Mouse (Mus musculus) adrenal gland, postnatal 36 days (tissue): ENCODE measurements around the gene Pkn1. TPM values are rescaled to one million over a fixed set of nuclear protein-coding genes. Genes with fewer than 3 reads are reported as not detected.

Source experiments
- microRNA-seq: library from miRNA; unstranded; fragments of <30 nt; microRNA quantifications from one replicate; pipeline ENCODE4 v1.2.0, GENCODE M21; 2021
- total RNA-seq, 2 experiments: library from RNA; stranded (reverse); gene quantifications; 2 replicates each; pipeline ENCODE4 v1.2.3; 2021

Gene Pkn1
- total RNA-seq, 2 experiments from 2014 or later: 98.0 to 123 TPM

Small RNAs within 50 kb of the gene (microRNA-seq; reads per million reads assigned to microRNA genes)
- not detected for gene Mir1668

Other genes with a start within 250 kb of the Pkn1 start
- 10 to 100 TPM; 75.2 to 83.3 TPM for gene Scoc, start 240.8 kb downstream of the Pkn1 start, total RNA-seq
- not detected for gene Olfr370, start 163.4 kb downstream of the Pkn1 start, total RNA-seq
- 100 to 1,000 TPM; 218 to 228 TPM for gene Ndufb7, start 132.5 kb downstream of the Pkn1 start, total RNA-seq
- gene Tecr, start 91.2 kb downstream of the Pkn1 start, total RNA-seq: 100 to 1,000 TPM; 450 to 470 TPM
- 10 to 100 TPM; 38.5 to 57.2 TPM for gene Dnajb1, start 91.0 kb downstream of the Pkn1 start, total RNA-seq
- 10 to 100 TPM; 37.8 to 44.0 TPM for gene Gipc1, start 46.5 kb downstream of the Pkn1 start, total RNA-seq
- gene Ptger1, start 32.5 kb downstream of the Pkn1 start, total RNA-seq: 1 to 10 TPM in 1 of 2 experiments, under 1 TPM in 1; 0.63 to 2.2 TPM
- 10 to 100 TPM; 21.6 to 24.8 TPM for gene Ddx39, start 16.0 kb upstream of the Pkn1 start, total RNA-seq
- 10 to 100 TPM; 33.8 to 34.6 TPM for gene Adgre5, start 42.1 kb upstream of the Pkn1 start, total RNA-seq
- 10 to 100 TPM; 62.4 to 73.4 TPM for gene Adgrl1, start 200.9 kb upstream of the Pkn1 start, total RNA-seq